ENCODE assay signal across 8 mouse cellular contexts in the genomic region with DNA sequence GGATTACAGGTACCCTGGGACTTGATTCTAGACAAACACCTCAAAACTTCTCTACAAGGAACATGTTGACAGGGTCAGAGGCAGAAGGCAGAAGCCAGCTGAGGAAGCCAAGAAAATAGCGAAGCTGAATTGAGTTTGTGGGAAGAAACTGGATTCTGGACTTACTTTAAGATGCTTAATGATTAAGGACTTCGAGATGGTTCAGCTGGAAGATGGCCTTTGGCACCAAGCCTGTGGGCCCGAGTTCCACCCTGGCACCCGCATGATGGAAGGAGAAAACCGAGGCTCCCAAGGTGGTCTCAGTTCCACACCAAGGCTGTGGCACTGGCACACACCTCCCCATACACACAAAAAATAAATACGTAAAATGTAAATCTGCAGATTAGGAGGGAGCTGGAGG. TPM values are rescaled to one million over a fixed set of nuclear protein-coding genes. Genes with fewer than 3 reads are reported as not detected.
DNase-seq lines count a peak whose midpoint lies in the region; ATAC-seq and TF ChIP-seq lines count a peak whose summit lies in the region.

No protein-coding gene starts in this region.

- TF ChIP-seq POLR2A in limb, embryonic 14.5 days (IDR thresholded peaks at IDR 0.05; ENCODE audit: borderline replicate concordance, extremely low read depth, insufficient read depth, insufficient read length) = no peak

- H3K27ac ChIP-seq in ES-E14 (ENCODE audit: insufficient read depth, low read depth, low read length, poor library complexity, severe bottlenecking) = no peak overlapping the region
- peak overlapping the region; percentile 90 for H3K27ac ChIP-seq in limb, embryonic 14.5 days (replicated peaks; ENCODE audit: low read depth, low read length)

- no peaks in the 10 kb centered on the region for H3K9me3 ChIP-seq in ES-E14 (ENCODE audit: control insufficient read depth, insufficient read depth, low read depth, low read length)
- H3K9me3 ChIP-seq in limb, embryonic 14.5 days (ENCODE audit: control insufficient read depth, low read length) = peaks cover 7% of the 10 kb centered on the region

- no peak overlapping the region for H3K4me3 ChIP-seq in ES-E14 (ENCODE audit: insufficient read depth in 1 of 2, low read depth in 1 of 2, low read length in 2 of 2, poor library complexity in 1 of 2, severe bottlenecking in 1 of 2)
- H3K4me3 ChIP-seq in limb, embryonic 14.5 days (replicated peaks; ENCODE audit: low read length) = peak overlapping the region; percentile 30

- intact Hi-C loops in heart, postnatal 25 days (cut with DNase I) = loop anchor here (10.0 kb wide), 1 partner anchor 146 kb away; no protein-coding TSS in a partner anchor
- intact Hi-C loops in left cerebral cortex, postnatal 4 days (cut with DNase I) = loop anchor here (10.0 kb wide), 1 partner anchor 146 kb away; no protein-coding TSS in a partner anchor

- peaks cover 6% of the 10 kb centered on the region; the same call in 1 of the 2 replicates for H3K36me3 ChIP-seq in ES-E14 (ENCODE audit: control insufficient read depth, insufficient read depth, low read length, poor library complexity, severe bottlenecking)
- H3K36me3 ChIP-seq in limb, embryonic 14.5 days (ENCODE audit: control insufficient read depth, insufficient read depth, low read length) = peaks cover 32% of the 10 kb centered on the region

- peak overlapping the region; percentile 49; the same call in 1 of the 2 replicates for H3K9ac ChIP-seq in ES-E14 (ENCODE audit: insufficient read depth, low read depth, low read length, poor library complexity, severe bottlenecking)
- H3K9ac ChIP-seq in limb, embryonic 14.5 days (ENCODE audit: low read depth, low read length, severe bottlenecking) = peak overlapping the region; percentile 45

- WGBS in limb, embryonic 14.5 days = 13% methylated on average over 6 of the region's 6 CpGs

- DNase-seq in 3T3-L1 (ENCODE audit: low read depth, low spot score) = peak; percentile 46
- DNase-seq in ES-E14 (ENCODE audit: low read depth, low spot score) = no peak
- peak; percentile 55 for DNase-seq in heart, postnatal 25 days (ENCODE audit: low spot score)
- DNase-seq in limb, embryonic 14.5 days (ENCODE audit: low spot score) = no peak
- DNase-seq in left cerebral cortex, postnatal 4 days = no peak
- DNase-seq in left cerebral cortex, adult 8-10 months (ENCODE audit: low spot score in 2 of 2) = no peak
- no peak for DNase-seq in adrenal gland, adult (ENCODE audit: inconsistent age in 2 of 2, low spot score in 1 of 2)

- H3K4me1 ChIP-seq in ES-E14 (ENCODE audit: control insufficient read depth in 2 of 2, insufficient read depth in 2 of 2, low read length in 2 of 2, poor library complexity in 1 of 2) = peaks cover 1 to 37% of the 10 kb centered on the region in 2 experiments; a peak in 3 of 4 replicates
- H3K4me1 ChIP-seq in limb, embryonic 14.5 days (ENCODE audit: control insufficient read depth, insufficient read depth, low read length) = peaks cover 34% of the 10 kb centered on the region

- ATAC-seq in limb, embryonic 14.5 days (ENCODE audit: low FRiP score, low read depth) = peak; percentile 2
- ATAC-seq in granulocyte monocyte progenitor cell, adult 5-6 weeks (replicated peaks; ENCODE audit: poor library complexity, severe bottlenecking) = no peak

- H3K4me2 ChIP-seq in limb, embryonic 14.5 days (replicated peaks; ENCODE audit: low read depth, low read length, severe bottlenecking) = peak overlapping the region; percentile 71

- in situ Hi-C loops in ES-E14 (cut with MboI; ENCODE audit: low sequenced_read_pairs in 2 of 2, unreplicated experiment in 2 of 2) = no loop called here

- H3K27me3 ChIP-seq in limb, embryonic 14.5 days (ENCODE audit: control insufficient read depth, insufficient read depth, low read length) = no peaks in the 10 kb centered on the region

TF ChIP-seq in ES-E14, 5 proteins besides CTCF, POLR2A, EP300 and RAD21:
- TF ChIP-seq ZNF384 (IDR thresholded peaks at IDR 0.05; ENCODE audit: low read depth, low read length) (no peak), CHD2 (IDR thresholded peaks at IDR 0.05; ENCODE audit: low read depth, low read length) (no peak), ZC3H11A (IDR thresholded peaks at IDR 0.05; ENCODE audit: borderline replicate concordance, low read depth, low read length) (no peak), MAFK (IDR thresholded peaks at IDR 0.05; ENCODE audit: insufficient read depth, low read depth, low read length) (no peak), HCFC1 (IDR thresholded peaks at IDR 0.05; ENCODE audit: borderline replicate concordance, insufficient read depth, low read length) (no peak)

RNA-seq across cellular contexts. Expression of a gene that starts 1.1 kb away (rescaled TPM):
- total RNA-seq in ES-E14 (2012; rRNA removed) = 0.79 and 1.0 TPM in 2 replicates
- under 1 TPM; 0.45 to 0.86 TPM for total RNA-seq in heart, postnatal 25 days (2021)
- polyA plus RNA-seq in limb, embryonic 14.5 days (2012; rRNA removed) = 63.3 and 92.7 TPM in 2 replicates
- 17.8 and 21.1 TPM in 2 replicates for polyA plus RNA-seq in limb, embryonic 14.5 days (2014; fragmentation: Nextera tagmentation; extraction: Ambion mirVana)
- not detected in 2 replicates for total RNA-seq in granulocyte monocyte progenitor cell, adult 5-6 weeks (2014; fragmentation: Nextera tagmentation)
- total RNA-seq in granulocyte monocyte progenitor cell, adult 5-6 weeks (2017) = 0.26 and 0.62 TPM in 2 replicates
- 1 to 10 TPM; 1.2 to 1.7 TPM for total RNA-seq in left cerebral cortex, postnatal 4 days (2021)
- total RNA-seq in left cerebral cortex, adult 8-10 months (2022) = 1 to 10 TPM; 2.1 to 3.5 (median 3.5) TPM

RNA-seq across cellular contexts. Expression of a gene that starts 15.4 kb away (rescaled TPM):
- 4.5 and 7.0 TPM in 2 replicates for total RNA-seq in ES-E14 (2012; rRNA removed)
- 10 to 100 TPM; 15.2 to 17.4 TPM for total RNA-seq in heart, postnatal 25 days (2021)
- polyA plus RNA-seq in limb, embryonic 14.5 days (2012; rRNA removed) = 64.3 and 89.3 TPM in 2 replicates
- polyA plus RNA-seq in limb, embryonic 14.5 days (2014; fragmentation: Nextera tagmentation; extraction: Ambion mirVana) = 11.5 and 13.7 TPM in 2 replicates
- not detected in 2 replicates for total RNA-seq in granulocyte monocyte progenitor cell, adult 5-6 weeks (2014; fragmentation: Nextera tagmentation)
- 0.31 and 0.69 TPM in 2 replicates for total RNA-seq in granulocyte monocyte progenitor cell, adult 5-6 weeks (2017)
- 10 to 100 TPM; 57.6 to 61.8 TPM for total RNA-seq in left cerebral cortex, postnatal 4 days (2021)
- total RNA-seq in left cerebral cortex, adult 8-10 months (2022) = 100 to 1,000 TPM; 163 to 169 (median 166) TPM

RNA-seq across cellular contexts. Expression of a gene that starts 15.8 kb away (rescaled TPM):
- 0.09 and 0.26 TPM in 2 replicates for total RNA-seq in ES-E14 (2012; rRNA removed)
- 1 to 10 TPM; 2.1 to 3.1 TPM for total RNA-seq in heart, postnatal 25 days (2021)
- polyA plus RNA-seq in limb, embryonic 14.5 days (2012; rRNA removed) = 3.6 and 4.1 TPM in 2 replicates
- polyA plus RNA-seq in limb, embryonic 14.5 days (2014; fragmentation: Nextera tagmentation; extraction: Ambion mirVana) = 2.3 and 2.8 TPM in 2 replicates
- 1.1 and 1.2 TPM in 2 replicates for total RNA-seq in granulocyte monocyte progenitor cell, adult 5-6 weeks (2014; fragmentation: Nextera tagmentation)
- total RNA-seq in granulocyte monocyte progenitor cell, adult 5-6 weeks (2017) = 2.2 and 2.6 TPM in 2 replicates
- total RNA-seq in left cerebral cortex, postnatal 4 days (2021) = not detected
- under 1 TPM in 3 of 4 experiments, not detected in 1; 0.11 to 0.16 (median 0.13) TPM for total RNA-seq in left cerebral cortex, adult 8-10 months (2022)

RNA-seq across cellular contexts. Expression of a gene that starts 33.4 kb away (rescaled TPM):
- 163 and 198 TPM in 2 replicates for total RNA-seq in ES-E14 (2012; rRNA removed)
- 100 to 1,000 TPM; 196 to 203 TPM for total RNA-seq in heart, postnatal 25 days (2021)
- polyA plus RNA-seq in limb, embryonic 14.5 days (2012; rRNA removed) = 281 and 320 TPM in 2 replicates
- 156 and 164 TPM in 2 replicates for polyA plus RNA-seq in limb, embryonic 14.5 days (2014; fragmentation: Nextera tagmentation; extraction: Ambion mirVana)
- 188 and 246 TPM in 2 replicates for total RNA-seq in granulocyte monocyte progenitor cell, adult 5-6 weeks (2014; fragmentation: Nextera tagmentation)
- 463 and 465 TPM in 2 replicates for total RNA-seq in granulocyte monocyte progenitor cell, adult 5-6 weeks (2017)
- 1,000 to 10,000 TPM; 1,235 to 1,345 TPM for total RNA-seq in left cerebral cortex, postnatal 4 days (2021)
- 1,000 to 10,000 TPM; 1,595 to 1,874 (median 1,737) TPM for total RNA-seq in left cerebral cortex, adult 8-10 months (2022)

RNA-seq across cellular contexts. Expression of a gene that starts 47.8 kb away (rescaled TPM):
- total RNA-seq in ES-E14 (2012; rRNA removed) = 5.7 and 6.9 TPM in 2 replicates
- total RNA-seq in heart, postnatal 25 days (2021) = 10 to 100 TPM; 18.0 to 22.9 TPM
- polyA plus RNA-seq in limb, embryonic 14.5 days (2012; rRNA removed) = 35.9 and 48.9 TPM in 2 replicates
- 19.2 and 22.1 TPM in 2 replicates for polyA plus RNA-seq in limb, embryonic 14.5 days (2014; fragmentation: Nextera tagmentation; extraction: Ambion mirVana)
- 9.6 and 14.6 TPM in 2 replicates for total RNA-seq in granulocyte monocyte progenitor cell, adult 5-6 weeks (2014; fragmentation: Nextera tagmentation)
- total RNA-seq in granulocyte monocyte progenitor cell, adult 5-6 weeks (2017) = 3.4 and 11.9 TPM in 2 replicates
- 1 to 10 TPM; 9.1 to 9.5 TPM for total RNA-seq in left cerebral cortex, postnatal 4 days (2021)
- 1 to 10 TPM; 4.2 to 6.8 (median 5.5) TPM for total RNA-seq in left cerebral cortex, adult 8-10 months (2022)

Comparison
In these comparisons a context has a peak if more than half of its experiments do, and no peak if none do; other contexts are left out.
1. DNase-seq: peak in 3T3-L1 (single experiment) and heart, postnatal 25 days (single experiment); none in ES-E14 (single experiment), limb, embryonic 14.5 days (single experiment), left cerebral cortex, postnatal 4 days (single experiment), left cerebral cortex, adult 8-10 months (0 of 2) and adrenal gland, adult (0 of 2).